Mouse (Mus musculus) neural tube, embryonic 10.5 days (tissue): ENCODE data around the gene Gm20873.
"Not testable (repeated sequence)": the region's sequence is repeated elsewhere in the genome, so short reads cannot be mapped to it uniquely, and the experiment has no call there.

Experiments
- DNase-seq: peaks from one replicate; pipeline ENCODE4 v3.0.0-alpha.2; 2017; ENCODE audit warnings: low spot score; ENCODE audit errors: extremely low spot score

The Gm20873 gene

DNA sequence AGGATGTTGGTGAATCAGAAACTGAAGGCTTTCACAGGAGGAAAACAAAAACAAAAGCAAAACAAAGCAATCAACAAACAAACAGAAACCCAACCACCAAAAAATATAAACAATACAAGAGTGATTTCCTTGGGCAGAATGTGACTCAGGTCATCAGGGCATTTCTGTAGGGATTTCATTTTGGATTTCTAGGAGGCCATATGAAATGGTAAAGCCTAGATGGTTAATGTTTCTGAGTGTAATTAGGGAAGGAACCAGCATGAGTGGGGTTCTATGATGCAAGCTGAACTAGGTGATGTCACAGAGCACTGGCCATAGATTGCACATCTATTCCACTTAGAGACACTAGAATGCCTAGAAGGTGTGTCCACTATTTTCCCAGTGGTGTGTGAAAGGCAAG, at the start of gene Gm20873:
TSS of gene Gm20873 (plus strand) at position 301 of the 400 bp plus-strand sequence.
- DNase-seq = not testable (repeated sequence)

DNA sequence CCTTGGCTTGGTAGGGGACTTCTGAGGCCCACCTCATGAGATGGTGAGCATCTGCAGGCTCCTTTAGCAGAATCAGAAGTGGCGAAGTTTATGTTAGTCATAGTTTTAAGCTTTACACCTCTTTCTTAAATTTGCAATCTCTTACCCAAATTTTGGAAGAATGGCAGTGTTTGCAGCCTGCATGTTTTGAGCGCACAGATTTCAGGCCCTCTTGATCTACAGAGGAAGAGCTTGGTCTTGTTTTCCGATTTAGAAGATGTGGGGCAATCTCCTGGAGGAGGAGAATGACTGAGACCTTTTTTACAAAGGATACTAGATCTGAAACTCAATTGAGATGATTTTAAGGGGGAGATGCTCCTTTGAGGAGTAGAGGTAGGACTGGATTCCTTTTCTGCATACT, 29.0 kb upstream of the Gm20873 start, which contains the start of gene Gm21746:
TSS of gene Gm21746 (minus strand) at position 101 of the 400 bp plus-strand sequence.
- DNase-seq = not testable (repeated sequence)
